Mouse (Mus musculus): ENCODE data around the gene Patj. TPM values are rescaled to one million over a fixed set of nuclear protein-coding genes. Genes with fewer than 3 reads are reported as not detected.

The Patj gene
- polyA plus RNA-seq, 3 experiments from 2014 or later = 7.2 to 26.4 (median 22.9) TPM

DNA sequence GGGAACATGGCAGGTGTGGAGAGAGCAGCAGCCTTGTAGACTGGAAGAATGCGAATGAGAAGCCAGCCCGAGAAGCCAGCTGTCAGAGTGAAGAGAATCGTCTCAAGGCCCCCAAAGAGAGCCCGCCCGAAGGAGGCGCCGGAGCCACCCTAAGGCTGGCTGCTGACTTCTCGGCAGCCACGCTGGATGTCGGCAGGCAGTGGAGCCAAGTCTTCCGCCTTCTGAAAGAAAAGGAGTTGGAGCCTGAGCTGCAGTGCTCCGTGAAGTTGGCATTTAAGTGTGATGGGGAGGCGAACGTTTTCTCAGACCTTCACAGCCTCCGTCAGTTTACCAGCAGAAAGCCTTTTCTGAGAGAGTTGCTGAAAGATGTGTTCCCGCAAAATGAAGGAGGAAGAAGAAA, 338.1 kb downstream of the Patj start:
- ATAC-seq = no peak

- no peak for ATAC-seq
These were observed 344.2 kb downstream of the Patj start for GRCm38 (mm10) chr4:98739753-98740152.

DNA sequence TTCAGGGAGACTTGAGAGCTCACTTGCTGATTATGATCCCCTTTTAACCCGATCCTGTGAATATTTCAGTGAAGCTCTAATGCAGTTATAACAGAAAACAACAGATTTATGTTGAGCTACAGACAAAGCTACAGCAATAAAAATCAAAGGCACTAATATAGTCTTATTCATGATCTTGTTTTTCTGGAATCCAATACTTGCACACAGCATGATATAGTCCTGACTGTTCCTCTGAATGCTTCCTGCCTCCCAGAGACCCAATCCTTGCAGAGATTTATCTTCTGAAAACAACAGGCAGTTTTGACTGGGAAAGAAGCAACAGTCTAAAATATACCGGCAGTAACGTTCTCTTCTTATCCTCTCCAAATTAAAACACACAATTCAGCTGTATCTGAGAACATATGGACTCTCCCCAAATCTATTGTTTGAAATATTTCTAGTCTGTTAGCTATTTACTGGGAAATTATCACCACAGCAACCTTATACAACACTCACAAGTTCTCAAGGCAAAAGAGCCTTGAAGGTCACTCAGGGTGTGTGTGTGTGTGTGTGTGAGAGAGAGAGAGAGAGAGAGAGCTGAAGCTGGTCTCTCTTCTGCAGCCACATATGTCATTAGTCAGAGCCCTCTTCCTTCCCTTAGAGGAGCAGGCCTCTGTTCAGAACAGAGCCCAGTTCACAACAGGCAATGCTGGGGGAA, 347.8 kb downstream of the Patj start:
- ATAC-seq = no peak

DNA sequence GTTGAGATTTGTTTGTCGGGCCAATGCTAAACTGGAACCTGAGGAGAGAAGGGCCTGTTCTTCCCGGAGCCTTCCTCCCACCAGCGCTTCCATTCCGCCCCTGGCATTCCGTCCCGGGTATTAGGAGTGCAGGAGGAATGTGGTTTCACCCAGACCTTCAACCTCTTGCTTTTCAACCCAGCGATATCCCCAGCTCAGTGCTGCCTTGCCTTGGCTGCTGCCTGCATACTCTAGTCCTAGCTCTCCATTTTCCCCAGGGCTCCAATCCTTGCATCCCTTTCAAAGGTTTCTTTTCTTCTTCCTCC, 348.3 kb downstream of the Patj start:
- no peak for ATAC-seq

GRCm38 (mm10) chr4:98754456-98754855, 358.9 kb downstream of the Patj start:
- ATAC-seq = no peak

- ATAC-seq = no peak
These were observed 360.6 kb downstream of the Patj start for GRCm38 (mm10) chr4:98756141-98756540.

GRCm38 (mm10) chr4:98758012-98758821, 362.6 kb downstream of the Patj start:
- no peak for ATAC-seq

DNA sequence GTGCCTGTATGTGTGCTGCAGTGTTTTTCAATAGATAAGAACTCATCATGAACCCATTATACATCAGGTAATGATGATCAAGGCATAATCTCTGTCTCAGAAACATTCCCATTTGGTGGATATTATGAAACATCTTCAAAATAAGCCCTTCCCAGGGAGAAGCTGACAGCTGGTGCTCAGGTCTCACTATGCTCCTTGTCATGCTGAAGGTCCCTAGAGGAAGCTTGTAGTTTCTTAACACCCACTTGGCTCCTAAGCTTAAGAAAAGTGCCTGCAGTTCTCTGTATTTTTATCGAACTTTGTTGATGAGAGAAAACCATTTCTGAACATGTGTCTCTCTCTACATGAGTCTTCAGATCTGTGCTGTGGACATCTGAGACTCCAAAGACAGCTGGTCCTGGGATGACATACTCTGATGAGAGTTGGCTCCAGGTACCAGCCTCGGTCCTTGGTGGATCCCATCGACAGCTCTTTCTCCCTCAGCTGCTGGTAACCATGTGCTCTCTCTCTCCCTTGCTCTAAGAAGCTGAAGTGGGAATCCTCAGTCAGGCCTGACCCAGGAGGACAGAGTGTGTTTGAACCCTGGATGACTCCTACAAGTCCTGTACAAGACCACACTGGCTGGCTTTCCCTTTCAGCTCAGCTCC, 363.4 kb downstream of the Patj start:
- no peak for ATAC-seq

GRCm38 (mm10) chr4:98767134-98768133, 371.8 kb downstream of the Patj start:
- ATAC-seq = no peak

Other genes starting within 250 kb of the Patj start
- gene Tm2d1, start 12.5 kb upstream of the Patj start, polyA plus RNA-seq (2017; shearing (Covaris generic)) = 10 to 100 TPM; 34.9 to 49.3 (median 43.3) TPM